Mouse (Mus musculus): ENCODE measurements around the gene Sox12.

- TF ChIP-seq CTCF (IDR thresholded peaks at IDR 0.05; ENCODE audit: extremely low read depth, insufficient read depth, insufficient read length, insufficient replicate concordance) (peak; percentile 92), POLR2A (IDR thresholded peaks at IDR 0.05; ENCODE audit: low read depth, low read length) (no peak)
These were observed 39.4 kb upstream of the Sox12 start for GRCm38 (mm10) chr2:152436983-152437860.
